Mouse (Mus musculus): ENCODE data around the gene Ccnc. TPM values are rescaled to one million over a fixed set of nuclear protein-coding genes. Genes with fewer than 3 reads are reported as not detected.

The Ccnc gene
- 27.5 and 28.5 TPM in 2 replicates for total RNA-seq (2014; fragmentation: Nextera tagmentation)
- total RNA-seq (2017), result 38.9 and 41.7 TPM in 2 replicates

- peak; percentile 99 for ATAC-seq (replicated peaks; ENCODE audit: low FRiP score, low TSS enrichment, poor library complexity, severe bottlenecking)
These were observed at the start of gene Ccnc for GRCm38 (mm10) chr4:21727615-21728165. TSS of gene Ccnc (plus strand) at chr4:21727701.

- no peak for ATAC-seq (replicated peaks; ENCODE audit: low FRiP score, low TSS enrichment, poor library complexity, severe bottlenecking)
These were observed 49.2 kb upstream of the Ccnc start for GRCm38 (mm10) chr4:21678101-21678974.

GRCm38 (mm10) chr4:21678975-21679623 lies 48.4 kb upstream of the Ccnc start:
- peak; percentile 58 for ATAC-seq (replicated peaks; ENCODE audit: low FRiP score, low TSS enrichment, poor library complexity, severe bottlenecking)

- ATAC-seq (replicated peaks; ENCODE audit: low FRiP score, low TSS enrichment, poor library complexity, severe bottlenecking), result no peak
These were observed 47.6 kb upstream of the Ccnc start for GRCm38 (mm10) chr4:21679624-21680480.

GRCm38 (mm10) chr4:21680971-21681370 lies 46.5 kb upstream of the Ccnc start:
- no peak for ATAC-seq (replicated peaks; ENCODE audit: low FRiP score, low TSS enrichment, poor library complexity, severe bottlenecking)

- no peak for ATAC-seq (replicated peaks; ENCODE audit: low FRiP score, low TSS enrichment, poor library complexity, severe bottlenecking)
These were observed 44.9 kb upstream of the Ccnc start for GRCm38 (mm10) chr4:21682421-21683150.

- no peak for ATAC-seq (replicated peaks; ENCODE audit: low FRiP score, low TSS enrichment, poor library complexity, severe bottlenecking)
These were observed 43.0 kb upstream of the Ccnc start for GRCm38 (mm10) chr4:21684341-21684970.

GRCm38 (mm10) chr4:21685595-21686091 lies 41.9 kb upstream of the Ccnc start, which contains the start of gene Prdm13:
TSS of gene Prdm13 (minus strand) at chr4:21685963.
- no peak for ATAC-seq (replicated peaks; ENCODE audit: low FRiP score, low TSS enrichment, poor library complexity, severe bottlenecking)

GRCm38 (mm10) chr4:21686416-21686815 lies 41.1 kb upstream of the Ccnc start:
- no peak for ATAC-seq (replicated peaks; ENCODE audit: low FRiP score, low TSS enrichment, poor library complexity, severe bottlenecking)

- no peak for ATAC-seq (replicated peaks; ENCODE audit: low FRiP score, low TSS enrichment, poor library complexity, severe bottlenecking)
These were observed 40.6 kb upstream of the Ccnc start for GRCm38 (mm10) chr4:21686934-21687333.

GRCm38 (mm10) chr4:21687783-21688702 lies 39.5 kb upstream of the Ccnc start:
- ATAC-seq (replicated peaks; ENCODE audit: low FRiP score, low TSS enrichment, poor library complexity, severe bottlenecking), result no peak

- no peak for ATAC-seq (replicated peaks; ENCODE audit: low FRiP score, low TSS enrichment, poor library complexity, severe bottlenecking)
These were observed 38.7 kb upstream of the Ccnc start for GRCm38 (mm10) chr4:21688703-21689200.

GRCm38 (mm10) chr4:21689492-21689941 lies 38.0 kb upstream of the Ccnc start:
- no peak for ATAC-seq (replicated peaks; ENCODE audit: low FRiP score, low TSS enrichment, poor library complexity, severe bottlenecking)

- no peak for ATAC-seq (replicated peaks; ENCODE audit: low FRiP score, low TSS enrichment, poor library complexity, severe bottlenecking)
These were observed 37.3 kb upstream of the Ccnc start for GRCm38 (mm10) chr4:21690221-21690620.

- peak; percentile 95 for ATAC-seq (replicated peaks; ENCODE audit: low FRiP score, low TSS enrichment, poor library complexity, severe bottlenecking)
These were observed 31.8 kb upstream of the Ccnc start for GRCm38 (mm10) chr4:21695638-21696254.

GRCm38 (mm10) chr4:21705046-21705445 lies 22.5 kb upstream of the Ccnc start:
- ATAC-seq (replicated peaks; ENCODE audit: low FRiP score, low TSS enrichment, poor library complexity, severe bottlenecking), result no peak

Measured in megakaryocyte-erythroid progenitor cell, adult 5-6 weeks (primary cell).